Mouse (Mus musculus): ENCODE results near the gene Wfdc6b.

GRCm38 (mm10) chr2:164600179-164600578 is 13.1 kb upstream of the Wfdc6b start:
- TF ChIP-seq CTCF (IDR thresholded peaks at IDR 0.05; ENCODE audit: insufficient read depth, low read depth, low read length) (no peak), POLR2A (IDR thresholded peaks at IDR 0.05; ENCODE audit: insufficient read depth, low read depth, low read length) (no peak)

All from olfactory bulb, adult 2 months (tissue).